In the genomic region with DNA sequence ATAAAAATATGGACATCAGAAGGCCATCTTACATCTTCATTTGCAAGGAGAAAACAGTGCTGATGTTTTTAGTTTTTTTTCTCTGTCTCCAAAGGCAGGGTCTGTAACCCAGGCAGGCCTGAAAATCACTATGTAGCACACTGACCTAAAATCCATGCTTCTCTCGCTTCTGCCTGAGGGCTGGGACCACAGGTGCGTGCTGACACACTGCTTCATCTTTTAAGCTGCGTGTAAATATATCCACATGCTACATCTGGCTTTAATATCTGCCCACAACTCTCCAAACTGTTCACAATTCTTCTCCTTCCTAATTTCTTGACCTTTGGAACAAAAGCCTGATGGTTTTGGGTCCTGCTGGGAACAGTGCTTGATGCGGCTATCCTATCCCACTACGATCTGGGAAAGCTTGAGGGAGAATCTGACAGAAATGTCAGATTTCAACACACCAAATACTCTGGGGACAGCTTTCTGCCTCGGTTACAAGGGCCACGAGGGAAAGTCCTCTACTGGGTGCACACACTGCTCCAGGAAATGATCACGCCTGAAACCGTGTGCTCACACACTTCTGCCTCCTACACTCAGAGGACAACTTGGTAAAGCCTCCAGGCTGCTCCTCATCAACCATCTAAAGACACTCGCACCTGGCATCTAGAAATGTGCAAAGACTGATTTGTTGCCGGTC, we compare ENCODE assay signal across 8 mouse cellular contexts. TPM values are rescaled to one million over a fixed set of nuclear protein-coding genes. Genes with fewer than 3 reads are reported as not detected.
DNase-seq lines count a peak whose midpoint lies in the region; ATAC-seq and TF ChIP-seq lines count a peak whose summit lies in the region.

No protein-coding gene starts in this region.

- TF ChIP-seq CTCF in forebrain, postnatal 0 days (IDR thresholded peaks at IDR 0.05; ENCODE audit: low read depth), result no peak
- no peak for TF ChIP-seq CTCF in heart, postnatal 0 days (IDR thresholded peaks at IDR 0.05; ENCODE audit: low read depth)

- H3K27me3 ChIP-seq in forebrain, postnatal 0 days (ENCODE audit: insufficient read depth, low read length), result no peaks in the 10 kb centered on the region
- no peaks in the 10 kb centered on the region for H3K27me3 ChIP-seq in forebrain, embryonic 11.5 days (ENCODE audit: control insufficient read depth, insufficient read depth, low read length)
- H3K27me3 ChIP-seq in megakaryocyte, embryonic 14.5 days (replicated peaks), result no peaks in the 10 kb centered on the region
- H3K27me3 ChIP-seq in heart, postnatal 0 days (ENCODE audit: control insufficient read depth, insufficient read depth, low read length), result no peaks in the 10 kb centered on the region
- no peaks in the 10 kb centered on the region for H3K27me3 ChIP-seq in neural tube, embryonic 13.5 days

- H3K27ac ChIP-seq in forebrain, postnatal 0 days (ENCODE audit: low read depth, low read length), result no peak overlapping the region
- H3K27ac ChIP-seq in forebrain, embryonic 11.5 days (ENCODE audit: low read depth, low read length), result no peak overlapping the region
- H3K27ac ChIP-seq in heart, postnatal 0 days (ENCODE audit: low read depth), result peak overlapping the region; percentile 14; the same call in 1 of the 2 replicates
- peak overlapping the region; percentile 28; the same call in 1 of the 2 replicates for H3K27ac ChIP-seq in neural tube, embryonic 13.5 days (replicated peaks)

- no peak for TF ChIP-seq EP300 in heart, postnatal 0 days (IDR thresholded peaks at IDR 0.05; ENCODE audit: low read depth)

- H3K9me3 ChIP-seq in forebrain, postnatal 0 days (ENCODE audit: low read length), result no peaks in the 10 kb centered on the region
- no peaks in the 10 kb centered on the region for H3K9me3 ChIP-seq in forebrain, embryonic 11.5 days (ENCODE audit: control insufficient read depth, low read length)
- no peaks in the 10 kb centered on the region for H3K9me3 ChIP-seq in megakaryocyte, embryonic 14.5 days
- no peaks in the 10 kb centered on the region for H3K9me3 ChIP-seq in heart, postnatal 0 days (replicated peaks; ENCODE audit: control insufficient read depth, low read length)
- H3K9me3 ChIP-seq in neural tube, embryonic 13.5 days, result no peaks in the 10 kb centered on the region

- H3K9ac ChIP-seq in forebrain, postnatal 0 days, result no peak overlapping the region
- no peak overlapping the region for H3K9ac ChIP-seq in forebrain, embryonic 11.5 days (ENCODE audit: low read length)
- H3K9ac ChIP-seq in heart, postnatal 0 days (replicated peaks; ENCODE audit: low read depth, low read length), result no peak overlapping the region
- peak overlapping the region; percentile 51 for H3K9ac ChIP-seq in neural tube, embryonic 13.5 days

- 83% methylated on average over 11 of the region's 11 CpGs for WGBS in forebrain, postnatal 0 days
- WGBS in forebrain, embryonic 11.5 days, result 78% methylated on average over 11 of the region's 11 CpGs
- WGBS in heart, postnatal 0 days, result 58% methylated on average over 11 of the region's 11 CpGs
- 76% methylated on average over 11 of the region's 11 CpGs for WGBS in neural tube, embryonic 13.5 days

- no peak overlapping the region for H3K4me3 ChIP-seq in forebrain, postnatal 0 days (ENCODE audit: low read depth, low read length)
- H3K4me3 ChIP-seq in forebrain, embryonic 11.5 days (ENCODE audit: low read depth, low read length), result no peak overlapping the region
- peak overlapping the region; percentile 44 for H3K4me3 ChIP-seq in megakaryocyte, embryonic 14.5 days (replicated peaks)
- no peak overlapping the region for H3K4me3 ChIP-seq in heart, postnatal 0 days (ENCODE audit: low read depth, low read length)
- H3K4me3 ChIP-seq in neural tube, embryonic 13.5 days, result no peak overlapping the region

- H3K4me1 ChIP-seq in forebrain, postnatal 0 days (ENCODE audit: insufficient read depth), result peaks cover 22% of the 10 kb centered on the region; the same call in 1 of the 2 replicates
- H3K4me1 ChIP-seq in forebrain, embryonic 11.5 days (replicated peaks; ENCODE audit: control insufficient read depth, insufficient read depth, low read length), result 0 out of 2 replicates have a peak, but pooled peaks cover 6% of the 10 kb centered on the region
- peaks cover 78% of the 10 kb centered on the region for H3K4me1 ChIP-seq in megakaryocyte, embryonic 14.5 days
- H3K4me1 ChIP-seq in heart, postnatal 0 days (ENCODE audit: control insufficient read depth, insufficient read depth), result peaks cover 28% of the 10 kb centered on the region
- peaks cover 43% of the 10 kb centered on the region for H3K4me1 ChIP-seq in neural tube, embryonic 13.5 days (replicated peaks)

- DNase-seq in forebrain, postnatal 0 days, result no peak
- no peak for DNase-seq in forebrain, embryonic 11.5 days (ENCODE audit: low spot score)
- no peak for DNase-seq in heart, postnatal 0 days (ENCODE audit: low spot score)
- no peak for DNase-seq in adrenal gland, postnatal 4 days (ENCODE audit: low spot score in 2 of 2)
- no peak for DNase-seq in layer of hippocampus, adult 8-10 months (ENCODE audit: low spot score in 2 of 2)

- peaks cover 7% of the 10 kb centered on the region for H3K36me3 ChIP-seq in forebrain, postnatal 0 days (ENCODE audit: insufficient read depth)
- no peaks in the 10 kb centered on the region; the same call in 1 of the 2 replicates for H3K36me3 ChIP-seq in forebrain, embryonic 11.5 days (ENCODE audit: control insufficient read depth, insufficient read depth, low read length)
- H3K36me3 ChIP-seq in megakaryocyte, embryonic 14.5 days (replicated peaks; ENCODE audit: low read length), result peaks cover 45% of the 10 kb centered on the region
- H3K36me3 ChIP-seq in heart, postnatal 0 days (replicated peaks; ENCODE audit: control insufficient read depth, insufficient read depth, low read length), result peaks cover 32% of the 10 kb centered on the region
- peaks cover 26% of the 10 kb centered on the region for H3K36me3 ChIP-seq in neural tube, embryonic 13.5 days

- peak overlapping the region; percentile 63 for H3K4me2 ChIP-seq in forebrain, postnatal 0 days (ENCODE audit: low read depth)
- H3K4me2 ChIP-seq in forebrain, embryonic 11.5 days (ENCODE audit: low read depth, low read length, severe bottlenecking), result no peak overlapping the region
- H3K4me2 ChIP-seq in heart, postnatal 0 days (ENCODE audit: low read depth, low read length), result peak overlapping the region; percentile 95
- H3K4me2 ChIP-seq in neural tube, embryonic 13.5 days, result peak overlapping the region; percentile 79

- no peak for ATAC-seq in forebrain, postnatal 0 days
- ATAC-seq in forebrain, embryonic 11.5 days (replicated peaks; ENCODE audit: low FRiP score), result no peak
- no peak for ATAC-seq in megakaryocyte, adult 5-6 weeks (ENCODE audit: poor library complexity, severe bottlenecking)
- ATAC-seq in heart, postnatal 0 days (ENCODE audit: insufficient read depth, low read depth), result no peak
- ATAC-seq in neural tube, embryonic 13.5 days (ENCODE audit: low read depth), result no peak

RNA-seq across cellular contexts. Expression of a gene that starts 1.7 kb away (rescaled TPM):
- 9.7 and 11.5 TPM in 2 replicates for total RNA-seq in forebrain, postnatal 0 days (2014; rRNA removed)
- 28.0 and 34.4 TPM in 2 replicates for polyA plus RNA-seq in forebrain, postnatal 0 days (2015; fragmentation: Nextera tagmentation; extraction: Ambion mirVana)
- 24.8 and 26.7 TPM in 2 replicates for polyA plus RNA-seq in forebrain, embryonic 11.5 days (2014; fragmentation: Nextera tagmentation; extraction: Ambion mirVana)
- polyA plus RNA-seq in megakaryocyte, embryonic 14.5 days (2012; ENCODE audit: insufficient read depth, low replicate concordance), result 6.9 TPM in 1 of 2 replicates, not detected in the other
- 10.3 and 11.8 TPM in 2 replicates for total RNA-seq in megakaryocyte, adult 5-6 weeks (2015)
- total RNA-seq in megakaryocyte, adult 5-6 weeks (2017), result 7.0 and 9.3 TPM in 2 replicates
- 12.7 and 14.7 TPM in 2 replicates for total RNA-seq in heart, postnatal 0 days (2014; rRNA removed; ENCODE audit: low replicate concordance)
- 40.0 and 41.2 TPM in 2 replicates for polyA plus RNA-seq in heart, postnatal 0 days (2015; fragmentation: Nextera tagmentation; extraction: Ambion mirVana)
- polyA plus RNA-seq in neural tube, embryonic 13.5 days (2015; fragmentation: Nextera tagmentation; extraction: Ambion mirVana), result 20.3 and 22.8 TPM in 2 replicates
- total RNA-seq in adrenal gland, postnatal 4 days (2021), result 10 to 100 TPM; 60.2 to 67.6 TPM
- total RNA-seq in layer of hippocampus, adult 8-10 months (2022), result 10 to 100 TPM; 19.4 to 24.4 (median 21.0) TPM

RNA-seq across cellular contexts. Expression of a gene that starts 2.1 kb away (rescaled TPM):
- total RNA-seq in forebrain, postnatal 0 days (2014; rRNA removed), result 65.6 and 68.4 TPM in 2 replicates
- 79.9 and 105 TPM in 2 replicates for polyA plus RNA-seq in forebrain, postnatal 0 days (2015; fragmentation: Nextera tagmentation; extraction: Ambion mirVana)
- 53.6 and 55.2 TPM in 2 replicates for polyA plus RNA-seq in forebrain, embryonic 11.5 days (2014; fragmentation: Nextera tagmentation; extraction: Ambion mirVana)
- polyA plus RNA-seq in megakaryocyte, embryonic 14.5 days (2012; ENCODE audit: insufficient read depth, low replicate concordance), result 52.8 and 53.5 TPM in 2 replicates
- 37.8 and 40.8 TPM in 2 replicates for total RNA-seq in megakaryocyte, adult 5-6 weeks (2015)
- 40.1 and 43.8 TPM in 2 replicates for total RNA-seq in megakaryocyte, adult 5-6 weeks (2017)
- total RNA-seq in heart, postnatal 0 days (2014; rRNA removed; ENCODE audit: low replicate concordance), result 160 and 168 TPM in 2 replicates
- 155 and 158 TPM in 2 replicates for polyA plus RNA-seq in heart, postnatal 0 days (2015; fragmentation: Nextera tagmentation; extraction: Ambion mirVana)
- 86.4 and 93.2 TPM in 2 replicates for polyA plus RNA-seq in neural tube, embryonic 13.5 days (2015; fragmentation: Nextera tagmentation; extraction: Ambion mirVana)
- total RNA-seq in adrenal gland, postnatal 4 days (2021), result 100 to 1,000 TPM in 1 of 2 experiments, 10 to 100 TPM in 1; 99.0 to 129 TPM
- 10 to 100 TPM; 67.1 to 80.6 (median 76.9) TPM for total RNA-seq in layer of hippocampus, adult 8-10 months (2022)

Comparison
In these comparisons a context has a peak if more than half of its experiments do, and no peak if none do; other contexts are left out.
1. H3K27ac ChIP-seq: peak in heart, postnatal 0 days (single experiment) and neural tube, embryonic 13.5 days (single experiment); none in forebrain, postnatal 0 days (single experiment) and forebrain, embryonic 11.5 days (single experiment).